Mouse (Mus musculus): ENCODE results near the gene Ifrd1. TPM values are rescaled to one million over a fixed set of nuclear protein-coding genes. Genes with fewer than 3 reads are reported as not detected.
A peak's percentile ranks its signal among the peaks of the same experiment; 100 is the strongest.
"Not testable (repeated sequence)": the region's sequence is repeated elsewhere in the genome, so short reads cannot be mapped to it uniquely, and the experiment has no call there.

Ifrd1 gene
- total and polyA plus RNA-seq, 3 experiments = 86.6 to 190 (median 151) TPM

DNA sequence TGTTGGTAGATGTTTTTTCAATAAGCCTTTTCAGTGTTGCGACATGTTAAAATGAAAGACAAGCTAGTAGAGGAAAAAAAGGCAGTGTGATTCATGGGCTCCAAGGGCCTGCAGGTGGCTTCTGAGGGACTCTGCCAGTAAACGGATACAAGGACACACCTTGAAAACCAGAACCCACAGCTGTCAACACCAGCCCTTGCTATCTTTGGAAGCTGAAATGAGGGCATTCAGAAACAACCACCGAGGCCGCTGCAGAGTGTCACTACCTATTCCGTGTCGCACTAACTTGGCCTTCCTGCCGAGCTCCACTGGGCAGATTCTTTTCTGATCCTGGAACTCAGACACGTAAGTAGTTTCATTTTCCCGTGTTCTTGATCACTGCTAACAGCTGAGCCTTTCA lies 49.9 kb downstream of the Ifrd1 start:
- TF ChIP-seq GATA2 (IDR thresholded peaks at IDR 0.05; ENCODE audit: borderline replicate concordance, low read depth, low read length) (no peak), GATA1 (IDR thresholded peaks at IDR 0.05; ENCODE audit: borderline replicate concordance, low read length) (no peak), CTCF (IDR thresholded peaks at IDR 0.05; ENCODE audit: low read depth, low read length) (no peak), TAL1 (conservative IDR thresholded peaks at IDR 0.05; ENCODE audit: low read depth, low read length) (no peak), POLR2AphosphoS5 (IDR thresholded peaks at IDR 0.05; ENCODE audit: insufficient replicate concordance, low read depth, low read length) (no peak)
- H3K4me3 ChIP-seq (ENCODE audit: low read depth, low read length) = no peak overlapping the region
- no peak for ATAC-seq (ENCODE audit: extremely low read depth, insufficient number of reproducible peaks, low FRiP score, poor library complexity, severe bottlenecking)
- DNase-seq (ENCODE audit: low spot score) = no peak
- H3K27me3 ChIP-seq (ENCODE audit: insufficient read depth, low read length) = no peaks in the 10 kb centered on the region
- H3K36me3 ChIP-seq (replicated peaks) = peaks cover 41% of the 10 kb centered on the region
- H3K4me1 ChIP-seq (ENCODE audit: insufficient read depth, low read depth, low read length) = peaks cover 3% of the 10 kb centered on the region; the same call in 1 of the 2 replicates
- no peaks in the 10 kb centered on the region for H3K9me3 ChIP-seq (replicated peaks)

DNA sequence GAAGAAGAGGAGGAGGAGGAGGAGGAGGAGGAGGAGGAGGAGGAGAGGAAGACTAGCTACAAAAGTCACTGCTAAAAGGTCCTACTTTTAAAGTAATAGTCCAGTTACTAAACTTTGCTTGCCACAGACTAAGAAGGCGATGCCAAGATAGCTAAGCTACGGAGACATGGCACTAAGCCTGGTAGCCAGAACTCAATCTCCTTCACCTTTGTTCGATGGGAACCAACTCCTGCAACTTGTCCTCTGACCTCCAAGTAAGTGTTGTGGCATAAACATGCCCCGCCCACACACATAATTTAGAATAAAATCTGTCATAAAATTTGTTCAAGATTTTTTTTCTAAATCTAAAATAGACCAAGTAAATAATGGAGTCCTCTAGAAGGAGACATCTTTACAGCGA lies 50.3 kb downstream of the Ifrd1 start:
- ATAC-seq (ENCODE audit: extremely low read depth, insufficient number of reproducible peaks, low FRiP score, poor library complexity, severe bottlenecking) (no peak), DNase-seq (ENCODE audit: low spot score) (no peak)
- Histone ChIP-seq H3K9me3 (replicated peaks) (no peaks in the 10 kb centered on the region), H3K4me1 (ENCODE audit: insufficient read depth, low read depth, low read length) (peaks cover 3% of the 10 kb centered on the region; the same call in 1 of the 2 replicates), H3K36me3 (replicated peaks) (peaks cover 38% of the 10 kb centered on the region), H3K27me3 (ENCODE audit: insufficient read depth, low read length) (no peaks in the 10 kb centered on the region), H3K4me3 (ENCODE audit: low read depth, low read length) (no peak overlapping the region)
- TF ChIP-seq GATA1 (IDR thresholded peaks at IDR 0.05; ENCODE audit: borderline replicate concordance, low read length) = no peak
- no peak for TF ChIP-seq POLR2AphosphoS5 (IDR thresholded peaks at IDR 0.05; ENCODE audit: insufficient replicate concordance, low read depth, low read length)
- no peak for TF ChIP-seq GATA2 (IDR thresholded peaks at IDR 0.05; ENCODE audit: borderline replicate concordance, low read depth, low read length)
- TF ChIP-seq TAL1 (conservative IDR thresholded peaks at IDR 0.05; ENCODE audit: low read depth, low read length) = no peak
- no peak for TF ChIP-seq CTCF (IDR thresholded peaks at IDR 0.05; ENCODE audit: low read depth, low read length)

DNA sequence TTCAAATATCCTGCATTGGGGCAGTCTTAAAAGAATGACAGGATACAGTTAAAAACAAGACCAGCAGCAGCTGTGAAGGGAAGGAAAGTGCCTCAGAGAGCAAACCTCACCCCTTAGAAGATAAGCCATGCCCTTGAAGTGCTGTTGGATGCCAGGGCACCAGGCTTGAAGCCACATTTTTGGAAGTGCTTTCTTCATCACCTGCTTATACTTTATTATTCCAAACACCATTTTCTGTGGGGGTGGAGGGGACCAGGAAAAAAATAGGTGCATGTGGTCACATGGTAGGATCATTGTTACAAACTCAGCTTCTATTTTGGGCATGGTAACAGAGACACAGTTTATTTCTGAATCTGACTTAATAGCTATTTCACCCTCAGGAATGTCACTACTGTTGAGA lies 50.8 kb downstream of the Ifrd1 start:
- Histone ChIP-seq H3K9me3 (replicated peaks) (no peaks in the 10 kb centered on the region), H3K4me1 (ENCODE audit: insufficient read depth, low read depth, low read length) (peaks cover 3% of the 10 kb centered on the region; the same call in 1 of the 2 replicates), H3K4me3 (ENCODE audit: low read depth, low read length) (no peak overlapping the region), H3K27me3 (ENCODE audit: insufficient read depth, low read length) (no peaks in the 10 kb centered on the region), H3K36me3 (replicated peaks) (peaks cover 33% of the 10 kb centered on the region)
- no peak for ATAC-seq (ENCODE audit: extremely low read depth, insufficient number of reproducible peaks, low FRiP score, poor library complexity, severe bottlenecking)
- no peak for DNase-seq (ENCODE audit: low spot score)
- TF ChIP-seq POLR2AphosphoS5 (IDR thresholded peaks at IDR 0.05; ENCODE audit: insufficient replicate concordance, low read depth, low read length) (no peak), CTCF (IDR thresholded peaks at IDR 0.05; ENCODE audit: low read depth, low read length) (no peak), GATA2 (IDR thresholded peaks at IDR 0.05; ENCODE audit: borderline replicate concordance, low read depth, low read length) (no peak)

DNA sequence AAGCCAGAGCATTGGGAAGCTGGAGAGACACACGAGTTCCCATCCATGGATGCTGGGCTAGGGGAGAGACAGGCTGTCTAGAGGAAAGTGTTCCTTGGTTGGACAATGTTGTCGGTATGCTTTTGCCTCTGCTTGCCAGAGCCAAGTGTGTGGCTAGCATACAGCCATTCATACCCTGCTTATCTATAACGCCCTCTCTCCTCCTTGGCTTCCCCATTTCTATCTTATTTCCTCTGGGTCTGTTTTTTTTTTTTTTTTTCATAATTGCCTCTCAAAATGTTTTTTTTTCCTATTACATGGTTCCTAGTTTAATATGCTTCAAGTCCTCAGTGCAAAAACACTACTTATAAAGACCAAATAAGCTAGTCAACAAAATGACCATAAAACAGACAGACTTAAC lies 62.8 kb downstream of the Ifrd1 start:
- no peaks in the 10 kb centered on the region; the same call in 1 of the 2 replicates for H3K27me3 ChIP-seq (ENCODE audit: insufficient read depth, low read length)
- no peaks in the 10 kb centered on the region for H3K9me3 ChIP-seq (replicated peaks)
- no peak overlapping the region for H3K4me3 ChIP-seq (ENCODE audit: low read depth, low read length)
- DNase-seq (ENCODE audit: low spot score) = no peak
- TF ChIP-seq TAL1 (conservative IDR thresholded peaks at IDR 0.05; ENCODE audit: low read depth, low read length) (no peak), GATA2 (IDR thresholded peaks at IDR 0.05; ENCODE audit: borderline replicate concordance, low read depth, low read length) (no peak), GATA1 (IDR thresholded peaks at IDR 0.05; ENCODE audit: borderline replicate concordance, low read length) (no peak), CTCF (IDR thresholded peaks at IDR 0.05; ENCODE audit: low read depth, low read length) (no peak), POLR2AphosphoS5 (IDR thresholded peaks at IDR 0.05; ENCODE audit: insufficient replicate concordance, low read depth, low read length) (no peak)
- ATAC-seq (ENCODE audit: extremely low read depth, insufficient number of reproducible peaks, low FRiP score, poor library complexity, severe bottlenecking) = no peak
- no peaks in the 10 kb centered on the region for H3K4me1 ChIP-seq (ENCODE audit: insufficient read depth, low read depth, low read length)
- no peaks in the 10 kb centered on the region for H3K36me3 ChIP-seq (replicated peaks)

DNA sequence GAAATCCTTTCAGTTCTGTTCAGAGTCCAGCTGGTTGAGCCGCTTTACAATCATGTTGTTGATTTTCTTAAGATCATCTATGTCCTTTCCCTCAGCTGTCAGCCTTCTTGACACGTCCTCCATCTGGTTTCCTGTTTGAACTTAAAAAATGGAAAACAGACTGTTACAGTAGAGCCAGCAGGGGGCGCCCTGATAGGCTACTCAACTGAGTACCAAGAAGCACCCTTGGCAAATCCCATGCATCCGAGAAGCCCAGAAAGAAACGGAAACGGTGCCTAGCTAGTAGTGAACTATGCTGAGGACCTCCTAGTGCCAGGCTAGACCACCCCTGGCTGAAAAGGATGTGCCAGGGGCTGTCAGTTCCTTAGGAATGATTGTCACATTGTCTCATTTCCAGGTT lies 71.2 kb downstream of the Ifrd1 start:
- no peaks in the 10 kb centered on the region for H3K27me3 ChIP-seq (ENCODE audit: insufficient read depth, low read length)
- no peaks in the 10 kb centered on the region for H3K36me3 ChIP-seq (replicated peaks)
- H3K9me3 ChIP-seq (replicated peaks) = no peaks in the 10 kb centered on the region
- no peak overlapping the region for H3K4me3 ChIP-seq (ENCODE audit: low read depth, low read length)
- ATAC-seq (ENCODE audit: extremely low read depth, insufficient number of reproducible peaks, low FRiP score, poor library complexity, severe bottlenecking) (no peak), DNase-seq (ENCODE audit: low spot score) (peak; percentile 8)
- peaks cover under 1% of the 10 kb centered on the region; the same call in 1 of the 2 replicates for H3K4me1 ChIP-seq (ENCODE audit: insufficient read depth, low read depth, low read length)
- TF ChIP-seq GATA1 (IDR thresholded peaks at IDR 0.05; ENCODE audit: borderline replicate concordance, low read length) (no peak), CTCF (IDR thresholded peaks at IDR 0.05; ENCODE audit: low read depth, low read length) (peak; percentile 46; the same call in 1 of the 2 replicates), GATA2 (IDR thresholded peaks at IDR 0.05; ENCODE audit: borderline replicate concordance, low read depth, low read length) (no peak)

DNA sequence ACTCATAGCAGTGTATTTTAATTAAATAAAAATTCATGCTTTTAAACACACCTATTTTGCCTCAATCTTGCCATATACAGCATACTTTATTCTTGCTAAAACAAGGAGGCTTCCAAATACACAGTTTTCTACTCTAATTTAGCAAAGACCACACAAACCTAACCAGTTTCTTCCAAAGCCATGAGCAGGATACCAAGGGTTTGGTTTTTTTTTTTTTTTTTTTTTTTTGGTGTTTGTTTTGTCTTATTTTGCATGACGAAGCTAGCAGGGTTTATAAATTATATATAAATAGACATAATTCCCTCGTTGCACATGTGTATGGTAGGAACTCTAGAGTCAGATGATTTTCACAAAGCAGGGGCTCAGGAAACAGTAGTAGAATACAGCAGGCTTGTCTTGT lies 72.1 kb downstream of the Ifrd1 start:
- no peak for DNase-seq (ENCODE audit: low spot score)
- Histone ChIP-seq H3K36me3 (replicated peaks) (no peaks in the 10 kb centered on the region), H3K4me3 (ENCODE audit: low read depth, low read length) (no peak overlapping the region), H3K4me1 (ENCODE audit: insufficient read depth, low read depth, low read length) (peaks cover 5% of the 10 kb centered on the region), H3K9me3 (replicated peaks) (no peaks in the 10 kb centered on the region), H3K27me3 (ENCODE audit: insufficient read depth, low read length) (peaks cover 2% of the 10 kb centered on the region; the same call in 1 of the 2 replicates)
- no peak for ATAC-seq (ENCODE audit: extremely low read depth, insufficient number of reproducible peaks, low FRiP score, poor library complexity, severe bottlenecking)
- no peak for TF ChIP-seq GATA1 (IDR thresholded peaks at IDR 0.05; ENCODE audit: borderline replicate concordance, low read length)
- no peak for TF ChIP-seq CTCF (IDR thresholded peaks at IDR 0.05; ENCODE audit: low read depth, low read length)
- no peak for TF ChIP-seq POLR2AphosphoS5 (IDR thresholded peaks at IDR 0.05; ENCODE audit: insufficient replicate concordance, low read depth, low read length)
- no peak for TF ChIP-seq GATA2 (IDR thresholded peaks at IDR 0.05; ENCODE audit: borderline replicate concordance, low read depth, low read length)
- no peak for TF ChIP-seq TAL1 (conservative IDR thresholded peaks at IDR 0.05; ENCODE audit: low read depth, low read length)

DNA sequence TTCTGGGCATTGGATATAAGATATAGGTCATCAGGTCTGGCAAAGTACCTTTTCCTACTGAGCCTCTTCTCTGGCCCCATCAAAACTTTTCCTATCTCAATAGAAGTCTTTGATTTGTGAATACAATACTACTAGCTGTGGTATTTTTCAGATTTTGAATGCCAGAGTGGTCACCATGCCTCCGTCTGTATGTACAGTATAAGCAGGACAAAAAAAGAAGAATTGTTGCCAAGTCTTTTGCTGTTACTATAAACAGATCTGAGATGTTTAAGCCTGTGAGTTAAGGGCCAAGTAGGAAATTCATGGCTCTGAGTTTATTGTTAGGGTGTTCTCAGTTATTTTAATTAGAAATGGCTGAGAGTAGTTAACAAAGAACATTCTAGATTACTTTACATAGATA lies 73.1 kb downstream of the Ifrd1 start:
- not testable (repeated sequence) for H3K9me3 ChIP-seq (replicated peaks); H3K27me3 ChIP-seq (ENCODE audit: insufficient read depth, low read length); H3K4me3 ChIP-seq (ENCODE audit: low read depth, low read length); ATAC-seq (ENCODE audit: extremely low read depth, insufficient number of reproducible peaks, low FRiP score, poor library complexity, severe bottlenecking); DNase-seq (ENCODE audit: low spot score); H3K36me3 ChIP-seq (replicated peaks); H3K4me1 ChIP-seq (ENCODE audit: insufficient read depth, low read depth, low read length)

Data from G1E (cell line).